Mouse (Mus musculus) E14TG2a.4 (cell line): ENCODE results near the gene Auts2.

ENCODE experiments used
- CTCF ChIP-seq: conservative IDR thresholded peaks from 2 replicates; pipeline ENCODE4 v1.5.1; 2014; ENCODE audit warnings: low read length
- NANOG ChIP-seq: IDR thresholded peaks from 2 replicates; pipeline ENCODE4 v1.6.1; 2014; ENCODE audit warnings: borderline replicate concordance, low read length, mixed read lengths
- POU5F1 ChIP-seq: IDR thresholded peaks from 2 replicates; pipeline ENCODE4 v1.6.1; 2014; ENCODE audit warnings: low read length, borderline replicate concordance

GRCm38 (mm10) chr5:131767176-131767575, 776.0 kb downstream of the Auts2 start:
- TF ChIP-seq POU5F1 (no peak), CTCF (no peak), NANOG (no peak)
